Mouse (Mus musculus): ENCODE data around the gene Tns3. TPM values are rescaled to one million over a fixed set of nuclear protein-coding genes. Genes with fewer than 3 reads are reported as not detected.
"Not testable (repeated sequence)": the region's sequence is repeated elsewhere in the genome, so short reads cannot be mapped to it uniquely, and the experiment has no call there.

The Tns3 gene
- polyA plus RNA-seq, 1 experiment from 2014 or later, result 5.5 TPM

GRCm38 (mm10) chr11:8622668-8623067, 41.7 kb downstream of the Tns3 start:
- no peaks in the 10 kb centered on the region for H3K9me3 ChIP-seq (ENCODE audit: control insufficient read depth, low read length)
- peaks cover 9% of the 10 kb centered on the region for H3K4me1 ChIP-seq (ENCODE audit: control insufficient read depth, insufficient read depth, low read length)
- no peak overlapping the region for H3K27ac ChIP-seq (ENCODE audit: low read depth, low read length)
- 44% methylated on average over 6 of the region's 6 CpGs for WGBS
- H3K4me2 ChIP-seq (ENCODE audit: low read depth, low read length), result peak overlapping the region; percentile 96; the same call in 1 of the 2 replicates
- no peaks in the 10 kb centered on the region for H3K36me3 ChIP-seq (ENCODE audit: control insufficient read depth, insufficient read depth, low read length)
- H3K4me3 ChIP-seq (ENCODE audit: low read depth, low read length), result no peak overlapping the region
- ATAC-seq (ENCODE audit: low read depth), result peak; percentile 18; the same call in 1 of the 2 replicates
- no peak overlapping the region for H3K9ac ChIP-seq (replicated peaks; ENCODE audit: low read depth, low read length)
- no peaks in the 10 kb centered on the region; the same call in 1 of the 2 replicates for H3K27me3 ChIP-seq (ENCODE audit: control insufficient read depth, insufficient read depth, low read length)

GRCm38 (mm10) chr11:8619111-8619510, 45.2 kb downstream of the Tns3 start:
- not testable (repeated sequence) for H3K27me3 ChIP-seq (ENCODE audit: control insufficient read depth, insufficient read depth, low read length); H3K9me3 ChIP-seq (ENCODE audit: control insufficient read depth, low read length); H3K9ac ChIP-seq (replicated peaks; ENCODE audit: low read depth, low read length); H3K4me2 ChIP-seq (ENCODE audit: low read depth, low read length); H3K4me1 ChIP-seq (ENCODE audit: control insufficient read depth, insufficient read depth, low read length); H3K4me3 ChIP-seq (ENCODE audit: low read depth, low read length); H3K36me3 ChIP-seq (ENCODE audit: control insufficient read depth, insufficient read depth, low read length); H3K27ac ChIP-seq (ENCODE audit: low read depth, low read length); ATAC-seq (ENCODE audit: low read depth)
- 94% methylated on average over 6 of the region's 7 CpGs for WGBS

GRCm38 (mm10) chr11:8618301-8618700, 46.0 kb downstream of the Tns3 start:
- H3K36me3 ChIP-seq (ENCODE audit: control insufficient read depth, insufficient read depth, low read length), result no peaks in the 10 kb centered on the region
- ATAC-seq (ENCODE audit: low read depth), result no peak

GRCm38 (mm10) chr11:8615436-8615835, 48.9 kb downstream of the Tns3 start:
- no peak for ATAC-seq (ENCODE audit: low read depth)
- Histone ChIP-seq H3K36me3 (ENCODE audit: control insufficient read depth, insufficient read depth, low read length) (no peaks in the 10 kb centered on the region), H3K4me3 (ENCODE audit: low read depth, low read length) (no peak overlapping the region), H3K4me1 (ENCODE audit: control insufficient read depth, insufficient read depth, low read length) (no peaks in the 10 kb centered on the region), H3K9ac (replicated peaks; ENCODE audit: low read depth, low read length) (no peak overlapping the region), H3K9me3 (ENCODE audit: control insufficient read depth, low read length) (no peaks in the 10 kb centered on the region), H3K27ac (ENCODE audit: low read depth, low read length) (no peak overlapping the region), H3K4me2 (ENCODE audit: low read depth, low read length) (no peak overlapping the region), H3K27me3 (ENCODE audit: control insufficient read depth, insufficient read depth, low read length) (no peaks in the 10 kb centered on the region)
- WGBS, result 61% methylated on average over 12 of the region's 12 CpGs

More at GRCm38 (mm10) chr11:8618301-8618700, 46.0 kb downstream of the Tns3 start:
- H3K9me3 ChIP-seq (ENCODE audit: control insufficient read depth, low read length), result no peaks in the 10 kb centered on the region
- H3K27ac ChIP-seq (ENCODE audit: low read depth, low read length), result no peak overlapping the region
- H3K27me3 ChIP-seq (ENCODE audit: control insufficient read depth, insufficient read depth, low read length), result no peaks in the 10 kb centered on the region
- H3K4me1 ChIP-seq (ENCODE audit: control insufficient read depth, insufficient read depth, low read length), result peaks cover 1% of the 10 kb centered on the region
- no peak overlapping the region for H3K4me2 ChIP-seq (ENCODE audit: low read depth, low read length)
- WGBS, result 81% methylated on average over 10 of the region's 10 CpGs
- H3K9ac ChIP-seq (replicated peaks; ENCODE audit: low read depth, low read length), result no peak overlapping the region
- H3K4me3 ChIP-seq (ENCODE audit: low read depth, low read length), result no peak overlapping the region

- no peaks in the 10 kb centered on the region for H3K36me3 ChIP-seq (ENCODE audit: control insufficient read depth, insufficient read depth, low read length)
- 66% methylated on average over 7 of the region's 7 CpGs for WGBS
- H3K27ac ChIP-seq (ENCODE audit: low read depth, low read length), result no peak overlapping the region
- no peaks in the 10 kb centered on the region for H3K27me3 ChIP-seq (ENCODE audit: control insufficient read depth, insufficient read depth, low read length)
- no peaks in the 10 kb centered on the region for H3K9me3 ChIP-seq (ENCODE audit: control insufficient read depth, low read length)
- ATAC-seq (ENCODE audit: low read depth), result no peak
- H3K4me2 ChIP-seq (ENCODE audit: low read depth, low read length), result no peak overlapping the region
- no peaks in the 10 kb centered on the region for H3K4me1 ChIP-seq (ENCODE audit: control insufficient read depth, insufficient read depth, low read length)
- H3K9ac ChIP-seq (replicated peaks; ENCODE audit: low read depth, low read length), result no peak overlapping the region
- H3K4me3 ChIP-seq (ENCODE audit: low read depth, low read length), result no peak overlapping the region
Observed at GRCm38 (mm10) chr11:8610456-8610855, 53.9 kb downstream of the Tns3 start.

GRCm38 (mm10) chr11:8609873-8610272, 54.5 kb downstream of the Tns3 start:
- no peaks in the 10 kb centered on the region for H3K36me3 ChIP-seq (ENCODE audit: control insufficient read depth, insufficient read depth, low read length)
- no peak for ATAC-seq (ENCODE audit: low read depth)
- H3K4me3 ChIP-seq (ENCODE audit: low read depth, low read length), result no peak overlapping the region
- no peak overlapping the region for H3K9ac ChIP-seq (replicated peaks; ENCODE audit: low read depth, low read length)
- H3K9me3 ChIP-seq (ENCODE audit: control insufficient read depth, low read length), result no peaks in the 10 kb centered on the region
- no peaks in the 10 kb centered on the region for H3K4me1 ChIP-seq (ENCODE audit: control insufficient read depth, insufficient read depth, low read length)
- no peaks in the 10 kb centered on the region for H3K27me3 ChIP-seq (ENCODE audit: control insufficient read depth, insufficient read depth, low read length)
- no peak overlapping the region for H3K4me2 ChIP-seq (ENCODE audit: low read depth, low read length)
- WGBS, result 92% methylated on average over 12 of the region's 12 CpGs
- H3K27ac ChIP-seq (ENCODE audit: low read depth, low read length), result no peak overlapping the region

- H3K27ac ChIP-seq (ENCODE audit: low read depth, low read length), result no peak overlapping the region
- no peak overlapping the region for H3K4me3 ChIP-seq (ENCODE audit: low read depth, low read length)
- no peaks in the 10 kb centered on the region for H3K9me3 ChIP-seq (ENCODE audit: control insufficient read depth, low read length)
- H3K27me3 ChIP-seq (ENCODE audit: control insufficient read depth, insufficient read depth, low read length), result no peaks in the 10 kb centered on the region
- H3K36me3 ChIP-seq (ENCODE audit: control insufficient read depth, insufficient read depth, low read length), result no peaks in the 10 kb centered on the region
- no peaks in the 10 kb centered on the region for H3K4me1 ChIP-seq (ENCODE audit: control insufficient read depth, insufficient read depth, low read length)
- no peak overlapping the region for H3K9ac ChIP-seq (replicated peaks; ENCODE audit: low read depth, low read length)
- no peak overlapping the region for H3K4me2 ChIP-seq (ENCODE audit: low read depth, low read length)
- ATAC-seq (ENCODE audit: low read depth), result no peak
- WGBS, result 98% methylated on average over 1 of the region's 1 CpGs
Observed at GRCm38 (mm10) chr11:8607123-8607522, 57.2 kb downstream of the Tns3 start.

- Histone ChIP-seq H3K9ac (replicated peaks; ENCODE audit: low read depth, low read length) (no peak overlapping the region), H3K4me1 (ENCODE audit: control insufficient read depth, insufficient read depth, low read length) (no peaks in the 10 kb centered on the region), H3K27me3 (ENCODE audit: control insufficient read depth, insufficient read depth, low read length) (no peaks in the 10 kb centered on the region), H3K36me3 (ENCODE audit: control insufficient read depth, insufficient read depth, low read length) (no peaks in the 10 kb centered on the region), H3K9me3 (ENCODE audit: control insufficient read depth, low read length) (no peaks in the 10 kb centered on the region), H3K4me2 (ENCODE audit: low read depth, low read length) (no peak overlapping the region), H3K27ac (ENCODE audit: low read depth, low read length) (no peak overlapping the region), H3K4me3 (ENCODE audit: low read depth, low read length) (no peak overlapping the region)
- WGBS, result 87% methylated on average over 10 of the region's 10 CpGs
- ATAC-seq (ENCODE audit: low read depth), result no peak
Observed at GRCm38 (mm10) chr11:8604789-8605569, 59.4 kb downstream of the Tns3 start.

- Histone ChIP-seq H3K9ac (replicated peaks; ENCODE audit: low read depth, low read length) (no peak overlapping the region), H3K4me1 (ENCODE audit: control insufficient read depth, insufficient read depth, low read length) (no peaks in the 10 kb centered on the region), H3K27ac (ENCODE audit: low read depth, low read length) (no peak overlapping the region), H3K4me2 (ENCODE audit: low read depth, low read length) (no peak overlapping the region), H3K27me3 (ENCODE audit: control insufficient read depth, insufficient read depth, low read length) (no peaks in the 10 kb centered on the region), H3K36me3 (ENCODE audit: control insufficient read depth, insufficient read depth, low read length) (no peaks in the 10 kb centered on the region), H3K9me3 (ENCODE audit: control insufficient read depth, low read length) (no peaks in the 10 kb centered on the region), H3K4me3 (ENCODE audit: low read depth, low read length) (no peak overlapping the region)
- WGBS, result 100% methylated on average over 1 of the region's 1 CpGs
- no peak for ATAC-seq (ENCODE audit: low read depth)
Observed at GRCm38 (mm10) chr11:8602606-8603005, 61.7 kb downstream of the Tns3 start.

Data from neural tube, embryonic 14.5 days (tissue).